Mouse (Mus musculus): ENCODE measurements around the gene Olfr449. TPM values are rescaled to one million over a fixed set of nuclear protein-coding genes. Genes with fewer than 3 reads are reported as not detected.
A peak's percentile ranks its signal among the peaks of the same experiment; 100 is the strongest.

Gene Olfr449
- polyA plus RNA-seq (2021): not detected

- DNase-seq (ENCODE audit: low read depth, low spot score) (no peak), ATAC-seq (no peak)
- in situ Hi-C loops (cut with MboI; ENCODE audit: low pct_unique_long_range_greater_than_20kb): loop anchor here (25.0 kb wide), 1 partner anchor 597 kb away; the partner anchor contains the start of gene Gstk1
- CTCF ChIA-PET: no interaction called here
- TF ChIP-seq CTCF (IDR thresholded peaks at IDR 0.05): no peak
- POLR2A ChIA-PET: no interaction called here
- peaks cover 20% of the 10 kb centered on the region for H3K27me3 ChIP-seq
Observed at GRCm38 (mm10) chr6:42834084-42834483, at the start of gene Olfr449. Gene Olfr449 (plus strand): TSS chr6:42834384.

- POLR2A ChIA-PET: no interaction called here
- no peak for ATAC-seq
Observed at GRCm38 (mm10) chr6:42784793-42785192, 49.4 kb upstream of the Olfr449 start, which contains the start of gene Olfr452. Gene Olfr452 (plus strand): TSS chr6:42785093.

GRCm38 (mm10) chr6:42790247-42790948 lies 43.8 kb upstream of the Olfr449 start:
- CTCF ChIA-PET: no interaction called here
- ATAC-seq (no peak), DNase-seq (ENCODE audit: low read depth, low spot score) (no peak)
- in situ Hi-C loops (cut with MboI; ENCODE audit: low pct_unique_long_range_greater_than_20kb): no loop called here
- TF ChIP-seq CTCF (IDR thresholded peaks at IDR 0.05): peak; percentile 22
- POLR2A ChIA-PET: no interaction called here
- peaks cover 29% of the 10 kb centered on the region for H3K27me3 ChIP-seq

More at GRCm38 (mm10) chr6:42784793-42785192, 49.4 kb upstream of the Olfr449 start, which contains the start of gene Olfr452:
- peaks cover 29% of the 10 kb centered on the region for H3K27me3 ChIP-seq
- in situ Hi-C loops (cut with MboI; ENCODE audit: low pct_unique_long_range_greater_than_20kb): no loop called here
- no peak for TF ChIP-seq CTCF (IDR thresholded peaks at IDR 0.05)
- DNase-seq (ENCODE audit: low read depth, low spot score): no peak
- CTCF ChIA-PET: no interaction called here

GRCm38 (mm10) chr6:42790949-42791556 lies 43.1 kb upstream of the Olfr449 start:
- no peak for TF ChIP-seq CTCF (IDR thresholded peaks at IDR 0.05)
- H3K27me3 ChIP-seq: peaks cover 28% of the 10 kb centered on the region
- in situ Hi-C loops (cut with MboI; ENCODE audit: low pct_unique_long_range_greater_than_20kb): no loop called here
- ATAC-seq: no peak
- CTCF ChIA-PET: no interaction called here
- no peak for DNase-seq (ENCODE audit: low read depth, low spot score)
- POLR2A ChIA-PET: no interaction called here

GRCm38 (mm10) chr6:42794982-42795381 lies 39.2 kb upstream of the Olfr449 start:
- CTCF ChIA-PET: no interaction called here
- no peak for TF ChIP-seq CTCF (IDR thresholded peaks at IDR 0.05)

GRCm38 (mm10) chr6:42811639-42812038 lies 22.5 kb upstream of the Olfr449 start, which contains the start of gene Olfr450:
Gene Olfr450 (plus strand): TSS chr6:42811939.
- in situ Hi-C loops (cut with MboI; ENCODE audit: low pct_unique_long_range_greater_than_20kb): no loop called here
- ChIA-PET POLR2A (interaction anchor here (1.4 kb wide), 1 partner anchor 12 kb away, joined by 3 read pairs; no protein-coding TSS in a partner anchor), CTCF (no interaction called here)
- DNase-seq (ENCODE audit: low read depth, low spot score) (no peak), ATAC-seq (no peak)
- H3K27me3 ChIP-seq: peaks cover 11% of the 10 kb centered on the region
- no peak for TF ChIP-seq CTCF (IDR thresholded peaks at IDR 0.05)

More at GRCm38 (mm10) chr6:42794982-42795381, 39.2 kb upstream of the Olfr449 start:
- POLR2A ChIA-PET: no interaction called here
- ATAC-seq (no peak), DNase-seq (ENCODE audit: low read depth, low spot score) (no peak)
- in situ Hi-C loops (cut with MboI; ENCODE audit: low pct_unique_long_range_greater_than_20kb): no loop called here
- H3K27me3 ChIP-seq: peaks cover 6% of the 10 kb centered on the region

GRCm38 (mm10) chr6:42860222-42860819 lies 26.1 kb downstream of the Olfr449 start:
- H3K27me3 ChIP-seq: no peaks in the 10 kb centered on the region
- ATAC-seq (no peak), DNase-seq (ENCODE audit: low read depth, low spot score) (peak; percentile 9)
- ChIA-PET POLR2A (no interaction called here), CTCF (interaction anchor here (0.7 kb wide), 1 partner anchor 215 kb away, joined by 4 read pairs; the partner anchor contains the start of gene Tcaf2)
- peak; percentile 49 for TF ChIP-seq CTCF (IDR thresholded peaks at IDR 0.05)
- in situ Hi-C loops (cut with MboI; ENCODE audit: low pct_unique_long_range_greater_than_20kb): loop anchor here (25.0 kb wide), 1 partner anchor 523 kb away; the partner anchor contains the start of gene Zyx

- TF ChIP-seq CTCF (IDR thresholded peaks at IDR 0.05): no peak
- in situ Hi-C loops (cut with MboI; ENCODE audit: low pct_unique_long_range_greater_than_20kb): loop anchor here (10.0 to 25.0 kb wide), 2 partner anchors 255 to 532 kb away; partner anchors contain the start of gene Zyx
- H3K27me3 ChIP-seq: peaks cover 21% of the 10 kb centered on the region
- CTCF ChIA-PET: no interaction called here
- ATAC-seq (no peak), DNase-seq (ENCODE audit: low read depth, low spot score) (no peak)
- POLR2A ChIA-PET: no interaction called here
Observed at GRCm38 (mm10) chr6:42869695-42870094, 35.5 kb downstream of the Olfr449 start.

GRCm38 (mm10) chr6:42876323-42876722 lies 42.1 kb downstream of the Olfr449 start:
- in situ Hi-C loops (cut with MboI; ENCODE audit: low pct_unique_long_range_greater_than_20kb): loop anchor here (10.0 kb wide), 1 partner anchor 262 kb away; no protein-coding TSS in a partner anchor
- H3K27me3 ChIP-seq: peaks cover 32% of the 10 kb centered on the region
- ATAC-seq (no peak), DNase-seq (ENCODE audit: low read depth, low spot score) (no peak)
- POLR2A ChIA-PET: no interaction called here
- CTCF ChIA-PET: no interaction called here
- TF ChIP-seq CTCF (IDR thresholded peaks at IDR 0.05): no peak

Other genes starting within 250 kb of the Olfr449 start
- gene Tcaf3, start 236.7 kb upstream of the Olfr449 start, polyA plus RNA-seq (2021): not detected
- 9.0 TPM for gene Tcaf2, start 189.1 kb upstream of the Olfr449 start, polyA plus RNA-seq (2021)
- gene Tcaf1, start 124.3 kb upstream of the Olfr449 start, polyA plus RNA-seq (2021): 69.7 TPM
- not detected for gene Olfr453, start 95.0 kb upstream of the Olfr449 start, polyA plus RNA-seq (2021)
- not detected for gene Olfr38, start 78.0 kb upstream of the Olfr449 start, polyA plus RNA-seq (2021)
- gene Olfr452, start 49.3 kb upstream of the Olfr449 start, polyA plus RNA-seq (2021): not detected
- not detected for gene Olfr450, start 22.4 kb upstream of the Olfr449 start, polyA plus RNA-seq (2021)
- not detected for gene Olfr448, start 56.1 kb downstream of the Olfr449 start, polyA plus RNA-seq (2021)
- gene Olfr447, start 74.5 kb downstream of the Olfr449 start, polyA plus RNA-seq (2021): not detected
- gene Olfr446, start 87.0 kb downstream of the Olfr449 start, polyA plus RNA-seq (2021): not detected
- not detected for gene Olfr444, start 114.7 kb downstream of the Olfr449 start, polyA plus RNA-seq (2021)